Mouse (Mus musculus): ENCODE measurements at regions not wholly inside any gene's neighbourhood (a gene's known extent, or its start where the extent isn't known, plus 50 kb on each side); places are given as distances from the start of the nearest gene placed in this dataset.
A peak's percentile ranks its signal among the peaks of the same experiment; 100 is the strongest.

- Histone ChIP-seq H3K4me1 (no peaks in the 10 kb centered on the region), H3K9ac (no peak overlapping the region), H3K4me3 (replicated peaks) (no peak overlapping the region), H3K4me2 (no peak overlapping the region), H3K9me3 (replicated peaks) (no peaks in the 10 kb centered on the region), H3K36me3 (no peaks in the 10 kb centered on the region), H3K27me3 (no peaks in the 10 kb centered on the region), H3K27ac (no peak overlapping the region)
- 92% methylated on average over 1 of the region's 1 CpGs for WGBS
- ATAC-seq (replicated peaks; ENCODE audit: low FRiP score), result no peak
These were observed 777.3 kb downstream of the Cypt12 start for GRCm38 (mm10) chr3:18725507-18725906.

- Histone ChIP-seq H3K4me2 (no peak overlapping the region), H3K9ac (no peak overlapping the region), H3K27ac (0 out of 2 replicates have a peak overlapping the region, but pooled peaks have one; percentile 66), H3K27me3 (no peaks in the 10 kb centered on the region), H3K4me1 (peaks cover 3% of the 10 kb centered on the region; the same call in 1 of the 2 replicates), H3K36me3 (no peaks in the 10 kb centered on the region), H3K9me3 (replicated peaks) (no peaks in the 10 kb centered on the region), H3K4me3 (replicated peaks) (no peak overlapping the region)
- no peak for ATAC-seq (replicated peaks; ENCODE audit: low FRiP score)
- 27% methylated on average over 1 of the region's 1 CpGs for WGBS
These were observed 783.0 kb downstream of the Cypt12 start for GRCm38 (mm10) chr3:18731251-18731650.

- Histone ChIP-seq H3K4me1 (peaks cover 3% of the 10 kb centered on the region; the same call in 1 of the 2 replicates), H3K9ac (no peak overlapping the region), H3K27ac (peak overlapping the region; percentile 66), H3K27me3 (no peaks in the 10 kb centered on the region), H3K4me3 (replicated peaks) (no peak overlapping the region), H3K36me3 (no peaks in the 10 kb centered on the region), H3K9me3 (replicated peaks) (no peaks in the 10 kb centered on the region), H3K4me2 (no peak overlapping the region)
- WGBS, result 17% methylated on average over 2 of the region's 2 CpGs
- ATAC-seq (replicated peaks; ENCODE audit: low FRiP score), result peak; percentile 58
These were observed 783.5 kb downstream of the Cypt12 start for GRCm38 (mm10) chr3:18731674-18732073.

GRCm38 (mm10) chr3:18733540-18733939, 785.3 kb downstream of the Cypt12 start:
- H3K27ac ChIP-seq, result no peak overlapping the region
- no peaks in the 10 kb centered on the region for H3K27me3 ChIP-seq
- peaks cover 3% of the 10 kb centered on the region; the same call in 1 of the 2 replicates for H3K4me1 ChIP-seq
- WGBS, result 82% methylated on average over 1 of the region's 1 CpGs
- ATAC-seq (replicated peaks; ENCODE audit: low FRiP score), result no peak
- H3K9ac ChIP-seq, result no peak overlapping the region
- no peaks in the 10 kb centered on the region for H3K9me3 ChIP-seq (replicated peaks)
- no peak overlapping the region for H3K4me3 ChIP-seq (replicated peaks)
- no peaks in the 10 kb centered on the region for H3K36me3 ChIP-seq
- H3K4me2 ChIP-seq, result no peak overlapping the region

- no peak overlapping the region for H3K27ac ChIP-seq
- H3K27me3 ChIP-seq, result no peaks in the 10 kb centered on the region
- ATAC-seq (replicated peaks; ENCODE audit: low FRiP score), result no peak
These were observed 790.7 kb downstream of the Cypt12 start for GRCm38 (mm10) chr3:18738946-18739345.

GRCm38 (mm10) chr3:18740344-18740743, 792.1 kb downstream of the Cypt12 start:
- Histone ChIP-seq H3K4me2 (no peak overlapping the region), H3K4me3 (replicated peaks) (no peak overlapping the region), H3K36me3 (no peaks in the 10 kb centered on the region), H3K9me3 (replicated peaks) (no peaks in the 10 kb centered on the region), H3K4me1 (no peaks in the 10 kb centered on the region), H3K27ac (no peak overlapping the region), H3K9ac (no peak overlapping the region), H3K27me3 (no peaks in the 10 kb centered on the region)
- WGBS, result 93% methylated on average over 4 of the region's 4 CpGs
- no peak for ATAC-seq (replicated peaks; ENCODE audit: low FRiP score)

More at GRCm38 (mm10) chr3:18738946-18739345, 790.7 kb downstream of the Cypt12 start:
- Histone ChIP-seq H3K4me1 (no peaks in the 10 kb centered on the region), H3K9me3 (replicated peaks) (no peaks in the 10 kb centered on the region), H3K4me3 (replicated peaks) (no peak overlapping the region), H3K4me2 (no peak overlapping the region), H3K36me3 (no peaks in the 10 kb centered on the region), H3K9ac (no peak overlapping the region)

GRCm38 (mm10) chr3:18743474-18743873, 795.3 kb downstream of the Cypt12 start:
- no peak overlapping the region for H3K4me3 ChIP-seq (replicated peaks)
- H3K4me2 ChIP-seq, result no peak overlapping the region
- H3K9ac ChIP-seq, result no peak overlapping the region
- H3K4me1 ChIP-seq, result no peaks in the 10 kb centered on the region
- H3K27ac ChIP-seq, result no peak overlapping the region
- no peaks in the 10 kb centered on the region for H3K27me3 ChIP-seq
- ATAC-seq (replicated peaks; ENCODE audit: low FRiP score), result no peak
- no peaks in the 10 kb centered on the region for H3K9me3 ChIP-seq (replicated peaks)
- no peaks in the 10 kb centered on the region for H3K36me3 ChIP-seq
- WGBS, result 86% methylated on average over 2 of the region's 2 CpGs

- Histone ChIP-seq H3K9ac (no peak overlapping the region), H3K4me3 (replicated peaks) (no peak overlapping the region), H3K27ac (no peak overlapping the region), H3K4me1 (no peaks in the 10 kb centered on the region), H3K36me3 (no peaks in the 10 kb centered on the region), H3K9me3 (replicated peaks) (no peaks in the 10 kb centered on the region), H3K27me3 (no peaks in the 10 kb centered on the region), H3K4me2 (no peak overlapping the region)
- ATAC-seq (replicated peaks; ENCODE audit: low FRiP score), result no peak
- 88% methylated on average over 3 of the region's 3 CpGs for WGBS
These were observed 796.0 kb downstream of the Cypt12 start for GRCm38 (mm10) chr3:18744216-18744615.

GRCm38 (mm10) chr3:18746206-18746605, 798.0 kb downstream of the Cypt12 start:
- no peaks in the 10 kb centered on the region for H3K36me3 ChIP-seq
- no peak overlapping the region for H3K9ac ChIP-seq
- no peaks in the 10 kb centered on the region for H3K9me3 ChIP-seq (replicated peaks)
- H3K27me3 ChIP-seq, result no peaks in the 10 kb centered on the region
- no peak overlapping the region for H3K4me3 ChIP-seq (replicated peaks)
- H3K4me1 ChIP-seq, result no peaks in the 10 kb centered on the region
- no peak for ATAC-seq (replicated peaks; ENCODE audit: low FRiP score)
- H3K4me2 ChIP-seq, result no peak overlapping the region
- no peak overlapping the region for H3K27ac ChIP-seq

GRCm38 (mm10) chr3:18746898-18747297, 798.7 kb downstream of the Cypt12 start:
- no peaks in the 10 kb centered on the region for H3K9me3 ChIP-seq (replicated peaks)
- H3K36me3 ChIP-seq, result no peaks in the 10 kb centered on the region
- no peaks in the 10 kb centered on the region for H3K4me1 ChIP-seq
- 41% methylated on average over 2 of the region's 2 CpGs for WGBS
- no peak overlapping the region for H3K4me3 ChIP-seq (replicated peaks)
- no peak overlapping the region for H3K27ac ChIP-seq
- H3K9ac ChIP-seq, result no peak overlapping the region
- no peaks in the 10 kb centered on the region for H3K27me3 ChIP-seq
- peak; percentile 85 for ATAC-seq (replicated peaks; ENCODE audit: low FRiP score)
- H3K4me2 ChIP-seq, result no peak overlapping the region

- no peak overlapping the region for H3K4me2 ChIP-seq
- ATAC-seq (replicated peaks; ENCODE audit: low FRiP score), result no peak; the same call in 1 of the 2 replicates
- H3K27ac ChIP-seq, result no peak overlapping the region
- H3K36me3 ChIP-seq, result no peaks in the 10 kb centered on the region
- WGBS, result 61% methylated on average over 6 of the region's 6 CpGs
- no peak overlapping the region for H3K4me3 ChIP-seq (replicated peaks)
- H3K9ac ChIP-seq, result no peak overlapping the region
- no peaks in the 10 kb centered on the region for H3K27me3 ChIP-seq
- no peaks in the 10 kb centered on the region for H3K4me1 ChIP-seq
- H3K9me3 ChIP-seq (replicated peaks), result no peaks in the 10 kb centered on the region
These were observed 803.5 kb downstream of the Cypt12 start for GRCm38 (mm10) chr3:18751660-18752259.

- 88% methylated on average over 3 of the region's 3 CpGs for WGBS
- Histone ChIP-seq H3K9me3 (replicated peaks) (no peaks in the 10 kb centered on the region), H3K9ac (no peak overlapping the region), H3K4me3 (replicated peaks) (no peak overlapping the region), H3K4me1 (no peaks in the 10 kb centered on the region), H3K4me2 (no peak overlapping the region), H3K27me3 (no peaks in the 10 kb centered on the region), H3K27ac (no peak overlapping the region), H3K36me3 (no peaks in the 10 kb centered on the region)
- no peak for ATAC-seq (replicated peaks; ENCODE audit: low FRiP score)
These were observed 816.3 kb downstream of the Cypt12 start for GRCm38 (mm10) chr3:18764301-18765078.

All from kidney, embryonic 15.5 days (tissue).